8 mouse cellular contexts compared by ENCODE assay signal in the genomic region with DNA sequence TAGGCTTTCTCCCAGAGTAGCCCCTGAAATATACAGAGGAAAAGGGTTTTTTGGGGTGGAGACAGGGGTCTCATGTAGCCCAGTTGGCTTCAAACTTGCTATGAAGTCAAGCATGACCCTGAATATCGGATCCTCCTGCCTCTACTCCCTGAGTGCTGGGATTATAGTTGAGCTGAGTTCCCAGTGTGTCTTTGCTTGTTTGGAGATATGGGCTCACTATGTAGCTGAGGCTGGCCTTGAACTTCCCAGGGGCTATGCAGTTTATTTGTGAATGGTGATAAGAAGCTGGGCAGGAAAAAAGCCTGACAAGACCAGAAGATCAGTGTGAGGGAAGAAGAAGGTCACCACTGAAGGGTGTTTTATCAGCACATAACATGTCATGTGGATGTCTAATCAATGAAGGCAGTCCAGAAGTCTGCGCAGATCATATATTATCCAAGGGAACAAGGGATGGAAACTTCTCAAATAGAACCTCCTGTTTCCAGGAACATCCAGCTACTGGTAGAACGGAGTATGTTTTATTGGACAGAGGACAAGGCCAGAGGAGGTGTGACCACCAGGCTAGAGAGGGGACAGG. TPM values are rescaled to one million over a fixed set of nuclear protein-coding genes. Genes with fewer than 3 reads are reported as not detected.
DNase-seq lines count a peak whose midpoint lies in the region; ATAC-seq lines count a peak whose summit lies in the region.

No protein-coding gene starts in this region.

- peak overlapping the region; percentile 73 for H3K27ac ChIP-seq in kidney, embryonic 15.5 days
- no peak overlapping the region for H3K27ac ChIP-seq in embryonic facial prominence, embryonic 12.5 days
- no peak overlapping the region; the same call in 1 of the 2 replicates for H3K27ac ChIP-seq in intestine, embryonic 16.5 days (ENCODE audit: low read length)
- no peak overlapping the region; the same call in 1 of the 2 replicates for H3K27ac ChIP-seq in midbrain, embryonic 16.5 days (ENCODE audit: low read length)

- no peaks in the 10 kb centered on the region for H3K27me3 ChIP-seq in kidney, embryonic 15.5 days
- no peaks in the 10 kb centered on the region for H3K27me3 ChIP-seq in embryonic facial prominence, embryonic 12.5 days
- H3K27me3 ChIP-seq in intestine, embryonic 16.5 days (replicated peaks; ENCODE audit: control insufficient read depth, insufficient read depth, low read length), result no peaks in the 10 kb centered on the region
- H3K27me3 ChIP-seq in midbrain, embryonic 16.5 days (ENCODE audit: control insufficient read depth, insufficient read depth, low read depth, low read length), result no peaks in the 10 kb centered on the region

- peaks cover 5% of the 10 kb centered on the region; the same call in 1 of the 2 replicates for H3K36me3 ChIP-seq in kidney, embryonic 15.5 days
- H3K36me3 ChIP-seq in embryonic facial prominence, embryonic 12.5 days, result peaks cover 6% of the 10 kb centered on the region; the same call in 1 of the 2 replicates
- H3K36me3 ChIP-seq in intestine, embryonic 16.5 days (ENCODE audit: control insufficient read depth, insufficient read depth, low read length), result no peaks in the 10 kb centered on the region
- no peaks in the 10 kb centered on the region for H3K36me3 ChIP-seq in midbrain, embryonic 16.5 days (ENCODE audit: control insufficient read depth, insufficient read depth, low read length)

- 70% methylated on average over 3 of the region's 3 CpGs for WGBS in kidney, embryonic 15.5 days
- WGBS in embryonic facial prominence, embryonic 12.5 days, result 75% methylated on average over 3 of the region's 3 CpGs
- WGBS in intestine, embryonic 16.5 days, result 71% methylated on average over 3 of the region's 3 CpGs
- 72% methylated on average over 3 of the region's 3 CpGs for WGBS in midbrain, embryonic 16.5 days

- peak overlapping the region; percentile 27; the same call in 1 of the 2 replicates for H3K9ac ChIP-seq in kidney, embryonic 15.5 days
- H3K9ac ChIP-seq in embryonic facial prominence, embryonic 12.5 days, result 0 out of 2 replicates have a peak overlapping the region, but pooled peaks have one; percentile 21
- peak overlapping the region; percentile 70 for H3K9ac ChIP-seq in intestine, embryonic 16.5 days (ENCODE audit: low read depth, low read length)
- H3K9ac ChIP-seq in midbrain, embryonic 16.5 days (ENCODE audit: low read depth, low read length), result peak overlapping the region; percentile 55; the same call in 1 of the 2 replicates

- H3K4me3 ChIP-seq in kidney, embryonic 15.5 days (replicated peaks), result peak overlapping the region; percentile 51
- H3K4me3 ChIP-seq in embryonic facial prominence, embryonic 12.5 days, result peak overlapping the region; percentile 45
- H3K4me3 ChIP-seq in intestine, embryonic 16.5 days (ENCODE audit: low read length), result peak overlapping the region; percentile 57
- peak overlapping the region; percentile 49 for H3K4me3 ChIP-seq in midbrain, embryonic 16.5 days (ENCODE audit: low read depth, low read length)

- peak overlapping the region; percentile 64 for H3K4me2 ChIP-seq in kidney, embryonic 15.5 days
- H3K4me2 ChIP-seq in embryonic facial prominence, embryonic 12.5 days (replicated peaks), result peak overlapping the region; percentile 50
- peak overlapping the region; percentile 73 for H3K4me2 ChIP-seq in intestine, embryonic 16.5 days (ENCODE audit: low read depth, low read length)
- H3K4me2 ChIP-seq in midbrain, embryonic 16.5 days (ENCODE audit: low read length), result peak overlapping the region; percentile 82

- peaks cover 5% of the 10 kb centered on the region; the same call in 1 of the 2 replicates for H3K9me3 ChIP-seq in kidney, embryonic 15.5 days (replicated peaks)
- peaks cover 10% of the 10 kb centered on the region; the same call in 1 of the 2 replicates for H3K9me3 ChIP-seq in embryonic facial prominence, embryonic 12.5 days
- H3K9me3 ChIP-seq in intestine, embryonic 16.5 days (ENCODE audit: control insufficient read depth, low read length), result peaks cover 6% of the 10 kb centered on the region; the same call in 1 of the 2 replicates
- peaks cover 2% of the 10 kb centered on the region; the same call in 1 of the 2 replicates for H3K9me3 ChIP-seq in midbrain, embryonic 16.5 days (replicated peaks; ENCODE audit: control insufficient read depth, low read length, poor library complexity, severe bottlenecking)

- peaks cover 10% of the 10 kb centered on the region for H3K4me1 ChIP-seq in kidney, embryonic 15.5 days
- H3K4me1 ChIP-seq in embryonic facial prominence, embryonic 12.5 days, result no peaks in the 10 kb centered on the region
- H3K4me1 ChIP-seq in intestine, embryonic 16.5 days (ENCODE audit: control insufficient read depth, insufficient read depth, low read length), result peaks cover 6% of the 10 kb centered on the region
- 0 out of 2 replicates have a peak, but pooled peaks cover 5% of the 10 kb centered on the region for H3K4me1 ChIP-seq in midbrain, embryonic 16.5 days (ENCODE audit: control insufficient read depth, insufficient read depth, low read length)

- DNase-seq in kidney, adult 9 months, result no peak
- no peak for DNase-seq in layer of hippocampus, postnatal 36 days
- no peak for DNase-seq in layer of hippocampus, postnatal 10 days (ENCODE audit: low spot score in 2 of 2)
- no peak for DNase-seq in yolk sac, embryonic 10.5 days (ENCODE audit: low spot score)

- ATAC-seq in kidney, embryonic 15.5 days (replicated peaks; ENCODE audit: low FRiP score), result peak; percentile 52
- no peak for ATAC-seq in embryonic facial prominence, embryonic 12.5 days (ENCODE audit: insufficient number of reproducible peaks, insufficient read depth, low FRiP score, low TSS enrichment)
- peak; percentile 27; the same call in 1 of the 2 replicates for ATAC-seq in intestine, embryonic 16.5 days
- ATAC-seq in midbrain, embryonic 16.5 days, result 0 out of 2 replicates have a peak, but pooled peaks have one; percentile 36

RNA-seq across cellular contexts. Expression of gene Ulk4, which starts 9.4 kb away (rescaled TPM):
- 145 and 164 TPM in 2 replicates for polyA plus RNA-seq in kidney, embryonic 15.5 days (2015; fragmentation: Nextera tagmentation; extraction: Ambion mirVana)
- 191 and 198 TPM in 2 replicates for polyA plus RNA-seq in embryonic facial prominence, embryonic 12.5 days (2016; fragmentation: Nextera tagmentation; extraction: Ambion mirVana)
- 115 and 120 TPM in 2 replicates for polyA plus RNA-seq in intestine, embryonic 16.5 days (2015; fragmentation: Nextera tagmentation; extraction: Ambion mirVana)
- 102 and 112 TPM in 2 replicates for polyA plus RNA-seq in midbrain, embryonic 16.5 days (2015; fragmentation: Nextera tagmentation; extraction: Ambion mirVana)
- 10 to 100 TPM in 1 of 2 experiments, 1 to 10 TPM in 1; 7.2 to 10.6 TPM for total RNA-seq in layer of hippocampus, postnatal 36 days (2021)
- 1 to 10 TPM; 7.7 to 9.6 TPM for total RNA-seq in layer of hippocampus, postnatal 10 days (2021)

RNA-seq across cellular contexts. Expression of gene Trak1, which starts 10.9 kb away (rescaled TPM):
- 15.1 and 18.7 TPM in 2 replicates for polyA plus RNA-seq in kidney, embryonic 15.5 days (2015; fragmentation: Nextera tagmentation; extraction: Ambion mirVana)
- 20.0 and 20.7 TPM in 2 replicates for polyA plus RNA-seq in embryonic facial prominence, embryonic 12.5 days (2016; fragmentation: Nextera tagmentation; extraction: Ambion mirVana)
- polyA plus RNA-seq in intestine, embryonic 16.5 days (2015; fragmentation: Nextera tagmentation; extraction: Ambion mirVana), result 21.7 and 23.7 TPM in 2 replicates
- polyA plus RNA-seq in midbrain, embryonic 16.5 days (2015; fragmentation: Nextera tagmentation; extraction: Ambion mirVana), result 53.8 and 60.6 TPM in 2 replicates
- total RNA-seq in layer of hippocampus, postnatal 36 days (2021), result 100 to 1,000 TPM; 235 to 247 TPM
- 100 to 1,000 TPM; 207 to 210 TPM for total RNA-seq in layer of hippocampus, postnatal 10 days (2021)
